Mouse (Mus musculus): ENCODE measurements around the gene Grid1.

- no peak for TF ChIP-seq CTCF (IDR thresholded peaks at IDR 0.05; ENCODE audit: extremely low read depth, insufficient read length, insufficient replicate concordance, low read depth, low read length)
- TF ChIP-seq POLR2A (IDR thresholded peaks at IDR 0.05; ENCODE audit: low read depth, low read length) = no peak
Observed at GRCm38 (mm10) chr14:35139824-35140223, 319.9 kb downstream of the Grid1 start.
